Mouse (Mus musculus) brain, embryonic 14.5 days (tissue): ENCODE data around the gene Btnl6. TPM values are rescaled to one million over a fixed set of nuclear protein-coding genes. Genes with fewer than 3 reads are reported as not detected.
"Not testable (repeated sequence)": the region's sequence is repeated elsewhere in the genome, so short reads cannot be mapped to it uniquely, and the experiment has no call there.

ENCODE experiments used
- DNase-seq: peaks from one replicate; pipeline ENCODE4 v3.0.0-alpha.2; 2011; ENCODE audit warnings: low read depth
- CTCF ChIP-seq: fragments of 200-500 bp; IDR thresholded peaks from 2 replicates; pipeline ENCODE4 v1.5.1; 2012; ENCODE audit warnings: inconsistent platforms, mild to moderate bottlenecking, moderate library complexity, borderline replicate concordance; ENCODE audit not compliant: insufficient read depth, insufficient read length; ENCODE audit errors: extremely low read depth
- POLR2A ChIP-seq: fragments of 200-500 bp; IDR thresholded peaks from 2 replicates; pipeline ENCODE4 v1.6.1; 2012; ENCODE audit warnings: mild to moderate bottlenecking, inconsistent platforms, borderline replicate concordance; ENCODE audit not compliant: poor library complexity, insufficient read depth, insufficient read length, severe bottlenecking; ENCODE audit errors: extremely low read depth
- polyA plus RNA-seq: library from polyadenylated mRNA; depleted of rRNA; stranded (reverse); fragments of >200 nt; gene quantifications from 2 replicates; pipeline ENCODE4 v1.2.3, GENCODE M21; 2012

Gene Btnl6
- polyA plus RNA-seq, 1 experiment: not detected

DNA sequence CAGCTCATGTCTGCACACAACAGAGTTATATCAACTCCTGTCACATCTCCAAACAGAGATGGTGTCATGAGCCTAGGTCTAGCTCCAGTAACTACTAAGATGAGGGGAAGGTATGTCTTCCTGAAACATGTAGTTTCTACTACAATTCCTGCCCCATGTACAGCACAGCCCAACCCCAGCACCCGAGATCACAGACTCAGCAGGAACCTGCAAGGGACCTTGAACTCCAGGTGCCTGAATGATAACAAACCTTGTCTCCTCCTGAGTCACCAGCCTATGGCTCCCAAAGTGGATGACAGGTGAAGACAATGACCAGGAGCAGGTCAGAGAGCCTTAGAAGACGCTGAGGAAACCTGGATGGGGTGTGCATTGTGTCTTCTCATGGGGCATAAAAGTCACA lies 32.7 kb upstream of the Btnl6 start:
- no peak for DNase-seq
- TF ChIP-seq CTCF (no peak), POLR2A (no peak)

DNA sequence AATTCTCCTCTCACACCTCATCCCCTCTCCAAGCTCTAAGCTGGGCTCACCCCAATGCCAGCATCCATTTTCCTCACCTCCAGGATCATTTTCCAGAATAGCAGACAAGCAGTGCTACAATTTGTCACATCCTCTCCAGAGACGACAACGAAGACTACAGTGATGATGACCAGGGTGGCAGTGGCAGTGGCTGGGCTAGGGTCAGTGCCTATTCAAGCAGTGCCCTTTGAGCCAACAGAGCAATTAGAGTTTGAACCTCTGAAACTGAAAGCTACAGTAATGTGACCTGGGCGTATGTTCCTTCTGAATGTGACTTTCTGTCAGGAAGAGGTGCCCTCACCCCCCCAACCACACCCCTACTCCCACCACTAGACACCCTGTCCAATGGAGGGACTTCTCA lies 32.0 kb upstream of the Btnl6 start:
- TF ChIP-seq POLR2A: no peak
- no peak for TF ChIP-seq CTCF
- DNase-seq: no peak

DNA sequence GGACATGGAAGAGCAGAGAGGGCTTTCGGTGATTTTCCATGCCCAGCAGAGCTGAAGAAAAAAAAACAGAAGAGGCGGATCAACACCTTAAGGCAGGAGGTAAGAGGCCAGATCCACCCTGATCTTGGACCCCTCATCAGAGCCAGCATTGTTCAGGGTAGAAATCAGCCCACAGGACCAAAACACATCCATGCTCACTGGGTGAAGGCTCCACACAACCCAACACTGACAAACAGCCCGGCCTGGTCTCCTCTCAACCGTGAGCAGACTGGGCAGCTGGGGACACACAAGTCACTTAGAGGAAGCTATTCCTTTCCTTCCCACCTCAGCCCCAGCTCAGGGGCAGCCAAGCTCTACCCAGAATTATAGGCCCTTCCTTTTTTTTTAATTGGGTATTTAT lies 30.4 kb upstream of the Btnl6 start:
- TF ChIP-seq POLR2A (no peak), CTCF (no peak)
- no peak for DNase-seq

DNA sequence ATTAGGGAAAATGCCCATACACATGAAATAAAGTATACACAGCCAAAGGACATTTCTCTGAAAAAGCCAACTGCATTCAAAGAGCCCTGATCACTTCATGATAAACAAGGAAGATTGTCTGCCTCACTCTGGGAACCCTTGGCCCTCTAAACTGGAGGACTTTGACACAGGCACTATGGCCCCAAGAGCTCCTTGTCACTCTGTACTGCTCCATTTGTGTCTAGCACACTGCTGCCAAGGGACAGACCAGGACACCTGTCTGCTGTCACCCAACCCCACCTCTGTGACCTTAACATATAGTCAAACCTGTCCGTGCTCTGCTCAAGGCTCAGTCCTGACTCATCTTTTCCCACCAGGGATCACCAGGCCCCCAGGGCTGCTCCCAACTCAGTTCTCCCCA lies 29.6 kb upstream of the Btnl6 start:
- no peak for DNase-seq
- no peak for TF ChIP-seq POLR2A
- no peak for TF ChIP-seq CTCF

DNA sequence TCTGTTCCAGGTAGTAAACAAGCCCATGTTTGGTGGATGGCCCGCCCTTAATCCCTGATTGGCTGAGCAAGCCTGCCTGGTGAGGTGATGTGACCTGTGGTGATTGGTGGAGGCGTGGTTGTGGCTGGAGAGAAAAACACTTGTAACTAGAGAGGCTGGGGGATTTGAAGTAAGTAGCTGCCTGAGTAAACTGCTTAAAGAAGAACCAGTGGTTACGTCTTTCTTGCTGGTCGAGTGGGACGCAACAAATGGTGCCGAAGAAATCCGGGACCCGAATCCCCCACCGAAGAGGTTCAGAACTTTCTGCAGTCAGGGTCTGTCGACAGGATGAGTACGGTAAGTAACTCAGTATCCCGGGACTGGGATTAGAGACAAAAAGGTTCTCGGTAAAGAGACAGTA lies 26.4 kb upstream of the Btnl6 start:
- DNase-seq: not testable (repeated sequence)

DNA sequence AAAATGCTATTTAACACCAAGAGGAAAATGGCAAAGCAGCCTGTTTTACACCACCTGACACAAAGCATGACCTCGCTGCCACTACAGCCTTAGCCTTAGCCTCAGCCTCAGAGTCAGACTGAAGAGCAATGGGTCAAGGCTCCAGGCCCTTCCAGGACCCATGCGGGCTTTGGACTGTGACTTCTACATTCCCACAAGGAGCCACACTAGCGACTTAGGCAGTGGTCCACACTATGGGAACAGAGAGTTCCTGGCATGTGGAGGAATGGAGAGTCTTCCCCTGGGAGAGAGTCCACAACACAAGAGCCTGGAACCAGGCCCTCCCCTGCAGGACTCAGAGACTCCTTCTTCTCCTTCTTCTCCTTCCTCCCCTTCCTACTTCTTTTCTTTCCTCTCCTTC lies 15.5 kb upstream of the Btnl6 start:
- TF ChIP-seq POLR2A: no peak
- no peak for TF ChIP-seq CTCF
- DNase-seq: no peak

DNA sequence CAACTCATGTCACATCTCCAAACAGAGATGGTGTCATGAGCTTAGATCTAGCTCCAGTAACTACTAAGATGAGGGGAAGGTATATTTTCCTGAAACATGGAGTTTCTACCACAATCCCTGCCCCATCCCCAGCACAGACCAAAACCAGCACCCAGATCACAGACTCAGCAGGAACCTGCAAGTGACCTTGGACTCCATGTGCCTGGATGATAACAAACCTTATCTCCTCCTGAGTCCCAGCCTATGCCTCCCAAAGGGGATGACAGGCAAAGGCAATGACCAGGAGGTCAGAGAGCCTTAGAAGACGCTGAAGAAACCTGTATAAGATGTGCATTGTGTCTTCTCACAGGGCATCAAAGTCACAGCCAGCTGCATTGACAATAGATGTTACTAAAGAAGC lies 1.8 kb upstream of the Btnl6 start:
- no peak for TF ChIP-seq POLR2A
- no peak for TF ChIP-seq CTCF
- DNase-seq: no peak

DNA sequence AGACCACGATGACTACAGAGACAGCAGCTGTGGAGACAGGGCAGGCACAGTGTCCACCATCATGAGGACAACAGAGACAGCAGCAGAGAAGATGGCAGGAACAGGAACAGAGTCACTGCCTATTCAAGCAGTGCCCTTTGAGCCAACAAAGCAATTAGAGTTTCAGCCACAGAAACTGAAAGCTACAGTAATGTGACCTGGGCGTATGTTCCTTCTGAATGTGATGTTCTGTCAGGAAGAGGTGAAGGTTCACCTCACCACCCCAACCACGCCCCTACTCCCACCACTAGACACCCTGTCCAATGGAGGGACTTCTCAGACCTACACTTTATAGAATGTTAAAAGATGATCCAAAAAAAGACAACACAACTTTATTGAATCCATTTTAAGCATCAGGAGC lies 1.4 kb upstream of the Btnl6 start:
- DNase-seq: not testable (repeated sequence)

DNA sequence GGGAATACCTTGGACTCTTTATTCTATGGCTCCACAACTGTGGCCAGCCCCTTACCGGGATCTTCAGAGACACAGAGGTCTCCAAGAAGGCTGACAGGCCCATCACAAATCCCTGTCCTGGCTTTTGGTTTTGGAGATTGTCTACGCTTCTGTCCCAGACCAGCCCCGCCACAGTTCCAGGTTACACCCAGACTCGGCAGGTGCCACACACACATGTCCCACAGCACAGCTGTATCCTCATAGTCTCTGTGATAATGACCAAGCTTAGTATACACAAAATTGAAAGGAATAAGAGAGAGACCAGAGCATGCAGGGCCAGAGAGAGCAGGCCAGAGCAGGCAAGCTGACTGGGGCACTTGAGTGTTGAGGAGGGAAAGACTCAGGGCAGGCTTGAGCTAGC lies 643 bp upstream of the Btnl6 start:
- TF ChIP-seq POLR2A: no peak
- TF ChIP-seq CTCF: no peak
- DNase-seq: no peak

DNA sequence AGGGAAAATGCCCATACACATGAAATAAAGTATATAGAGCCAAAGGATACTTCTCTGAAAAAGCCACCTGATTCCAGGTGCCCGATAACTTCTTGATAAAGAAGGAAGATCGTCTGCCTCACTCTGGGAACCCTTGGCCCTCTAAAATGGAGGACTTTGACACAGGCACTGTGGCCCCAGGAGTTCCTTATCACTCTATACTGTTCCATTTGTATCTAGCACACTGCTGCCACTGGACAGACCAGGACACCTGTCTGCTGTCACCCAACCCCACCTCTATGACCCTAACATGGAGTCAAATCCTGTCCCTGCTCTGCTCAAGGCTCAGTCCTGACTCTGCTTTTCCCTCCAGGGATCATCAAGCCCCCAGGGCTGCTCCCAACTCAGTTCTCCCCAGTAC lies 638 bp downstream of the Btnl6 start:
- DNase-seq: no peak
- TF ChIP-seq CTCF (no peak), POLR2A (no peak)

DNA sequence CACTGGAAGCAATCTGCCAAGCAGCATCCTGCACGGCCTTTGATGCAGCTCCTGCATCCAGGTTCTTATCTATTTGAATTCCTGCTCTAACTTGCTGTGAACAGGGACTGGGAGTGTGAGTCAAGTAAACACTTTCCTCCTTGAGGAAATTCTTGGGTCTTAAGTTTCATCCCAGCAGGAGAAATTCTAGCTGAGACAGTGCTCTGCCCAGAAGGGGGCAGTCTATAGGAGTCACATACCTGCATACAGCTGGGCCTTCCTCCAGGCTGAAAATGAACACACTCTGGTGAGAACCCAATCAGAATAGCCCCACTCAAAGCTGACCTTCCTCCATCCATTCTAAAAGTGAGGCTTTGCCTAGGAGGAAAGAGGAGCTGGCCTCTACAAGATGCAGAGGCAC lies 5.4 kb downstream of the Btnl6 start:
- peak; percentile 4 for DNase-seq

DNA sequence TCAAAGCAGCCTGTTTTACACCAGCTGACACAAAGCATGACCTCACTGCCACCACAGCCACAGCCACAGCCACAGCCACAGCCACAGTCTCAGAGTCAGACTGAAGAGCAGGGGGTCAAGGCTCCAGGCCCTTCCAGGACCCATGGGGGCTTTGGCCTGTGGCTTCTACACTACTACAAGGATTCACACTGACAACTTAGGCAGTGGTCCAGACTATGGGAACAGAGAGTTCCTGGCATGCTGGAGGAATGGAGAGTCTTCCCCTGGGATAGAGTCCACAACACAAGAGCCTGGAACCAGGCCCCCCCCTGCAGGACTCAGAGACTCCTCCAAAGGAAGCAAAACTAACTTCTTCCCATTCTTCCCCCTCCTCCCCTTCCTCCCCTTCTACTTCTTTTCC lies 9.6 kb downstream of the Btnl6 start:
- DNase-seq: no peak
- TF ChIP-seq CTCF: no peak
- no peak for TF ChIP-seq POLR2A

DNA sequence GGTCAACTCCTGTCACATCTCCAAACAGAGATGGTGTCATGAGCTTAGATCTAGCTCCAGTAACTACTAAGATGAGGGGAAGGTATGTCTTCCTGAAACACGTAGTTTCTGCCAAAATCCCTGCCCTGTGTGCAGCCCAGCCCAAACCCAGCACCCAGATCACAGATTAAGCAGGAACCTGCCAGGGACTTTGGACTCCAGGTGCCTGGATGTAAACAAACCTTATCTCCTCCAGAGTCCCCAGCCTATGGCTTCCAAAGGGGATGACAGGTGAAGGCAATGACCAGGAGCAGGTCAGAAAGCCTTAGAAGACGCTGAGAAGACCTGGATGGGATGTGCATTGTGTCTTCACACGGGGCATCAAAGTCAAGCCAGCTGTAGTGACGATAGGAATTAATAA lies 19.4 kb downstream of the Btnl6 start:
- not testable (repeated sequence) for DNase-seq

DNA sequence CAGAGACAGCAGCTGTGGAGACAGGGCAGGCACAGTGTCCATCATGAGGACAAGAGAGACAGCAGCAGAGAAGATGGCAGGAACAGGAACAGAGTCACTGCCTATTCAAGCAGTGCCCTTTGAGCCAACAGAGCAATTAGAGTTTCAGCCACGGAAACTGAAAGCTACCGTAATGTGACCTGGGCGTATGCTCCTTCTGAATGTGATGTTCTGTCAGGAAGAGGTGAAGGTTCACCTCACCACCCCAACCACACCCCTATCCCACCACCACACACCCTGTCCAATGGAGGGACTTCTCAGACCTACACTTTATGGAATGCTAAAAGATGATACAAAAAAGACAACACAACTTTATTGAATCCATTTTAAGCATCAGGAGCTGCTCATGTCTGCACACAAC lies 19.8 kb downstream of the Btnl6 start:
- not testable (repeated sequence) for DNase-seq
